Mouse (Mus musculus) thymus, postnatal 0 days (tissue): ENCODE data around the gene Pde2a. TPM values are rescaled to one million over a fixed set of nuclear protein-coding genes. Genes with fewer than 3 reads are reported as not detected.
"Not testable (repeated sequence)": the region's sequence is repeated elsewhere in the genome, so short reads cannot be mapped to it uniquely, and the experiment has no call there.

Source experiments
- DNase-seq: peaks from one replicate; pipeline ENCODE4 v3.0.0-alpha.2; 2015; ENCODE audit warnings: low spot score
- polyA plus RNA-seq: library from polyadenylated mRNA; unstranded; fragments of >200 nt; fragmentation: Nextera tagmentation; extraction: Ambion mirVana; gene quantifications from 2 replicates; pipeline ENCODE4 v1.2.1, GENCODE M21; 2015

Gene Pde2a
- polyA plus RNA-seq, 1 experiment from 2014 or later, result 7.9 TPM

GRCm38 (mm10) chr7:101513655-101514054, 92.2 kb downstream of the Pde2a start:
- no peak for DNase-seq

DNA sequence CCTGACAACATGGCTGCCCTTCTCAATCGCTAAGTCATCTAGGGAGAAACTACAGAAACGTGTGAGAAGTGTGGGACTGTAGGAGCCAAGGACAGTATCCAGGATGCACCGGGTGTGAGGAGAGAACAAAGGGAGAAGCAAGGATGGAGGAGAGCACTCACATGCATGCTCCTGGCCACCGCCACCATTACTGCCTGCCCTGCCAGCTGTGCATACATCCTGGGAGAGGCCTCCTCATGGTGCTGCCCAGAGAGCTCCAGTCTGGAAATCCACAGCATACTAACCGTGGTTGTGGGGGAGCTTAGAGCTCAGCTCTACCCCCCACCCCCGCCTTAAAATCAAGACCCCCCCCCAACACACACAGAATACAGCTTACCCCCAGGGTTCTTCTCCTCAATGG, 93.3 kb downstream of the Pde2a start:
- DNase-seq, result no peak

DNA sequence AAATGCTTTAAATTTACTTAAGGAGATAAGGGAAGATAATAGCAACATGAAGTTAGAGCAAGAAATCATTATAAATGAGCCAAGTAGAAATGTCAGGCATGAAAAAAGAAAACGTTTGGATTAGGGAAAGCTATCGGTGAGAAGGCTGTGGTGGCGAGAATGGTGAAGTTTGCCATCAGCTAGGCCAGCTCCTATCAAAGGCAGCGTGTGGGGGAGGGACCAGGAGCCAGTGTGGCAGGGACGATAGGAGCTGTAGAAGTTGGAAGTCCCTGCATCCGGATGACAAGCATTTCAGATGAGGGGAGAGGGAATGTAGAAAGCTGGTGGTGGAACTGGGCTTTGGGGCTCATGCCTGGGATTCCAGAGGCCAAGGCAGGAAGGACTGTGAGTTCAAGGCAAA, 93.8 kb downstream of the Pde2a start:
- no peak for DNase-seq

DNA sequence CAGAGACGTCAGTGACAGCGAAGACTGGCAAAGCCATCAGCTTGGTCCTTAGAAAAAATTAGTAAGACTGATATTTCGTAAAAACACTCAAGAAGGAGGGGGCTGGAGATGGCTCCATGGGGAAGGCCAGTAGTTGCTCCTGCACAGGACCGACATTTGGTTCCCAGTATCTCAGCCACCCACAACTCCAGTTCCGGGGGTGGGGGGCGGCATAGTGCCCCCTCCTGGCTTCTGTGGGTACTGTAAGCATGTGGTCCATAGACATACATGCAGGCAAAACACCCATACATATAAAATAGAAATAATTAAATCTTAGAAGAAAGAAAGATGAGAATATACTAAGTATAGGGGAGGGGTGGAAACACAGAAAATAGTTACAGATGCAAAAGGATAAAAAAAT, 95.0 kb downstream of the Pde2a start:
- peak; percentile 21 for DNase-seq

DNA sequence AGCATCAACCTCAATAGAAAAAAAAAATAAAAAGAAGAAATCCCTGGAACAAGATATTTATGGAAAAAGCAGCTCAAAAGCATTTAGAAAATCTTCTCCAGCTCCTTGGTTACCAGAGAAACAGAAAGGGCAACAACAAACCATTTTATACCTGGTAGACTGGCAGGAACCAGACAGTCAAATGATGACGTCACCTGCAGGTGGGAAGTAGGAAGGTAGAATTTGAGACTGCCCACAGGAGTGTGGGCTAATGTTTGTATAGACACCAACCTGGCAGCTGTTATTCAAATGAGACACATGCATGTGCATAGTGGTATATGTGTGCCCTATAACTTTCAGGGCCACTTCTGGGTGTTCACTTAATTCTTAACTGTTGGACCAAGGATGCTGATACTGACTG, 100.2 kb downstream of the Pde2a start:
- DNase-seq, result no peak

DNA sequence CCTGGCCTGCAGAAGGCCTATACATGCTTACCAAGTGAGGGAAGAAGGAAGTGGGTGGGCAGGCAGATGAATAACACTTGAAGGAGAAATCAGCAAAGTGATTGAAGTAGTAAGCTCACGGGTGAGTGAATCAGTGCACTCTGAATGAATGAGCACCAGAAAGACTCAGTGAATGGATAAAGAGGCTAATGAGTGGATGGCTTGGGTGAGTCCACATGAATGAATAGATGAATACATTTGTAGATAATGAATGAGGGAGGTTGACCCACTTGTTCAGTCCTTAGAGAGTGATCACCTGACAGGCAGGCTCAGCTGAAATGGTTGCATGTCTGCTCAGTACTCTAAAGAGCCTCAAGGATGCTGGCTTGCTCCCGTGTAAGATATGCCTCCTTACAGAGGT, 101.7 kb downstream of the Pde2a start:
- no peak for DNase-seq

GRCm38 (mm10) chr7:101526484-101526883, 105.0 kb downstream of the Pde2a start:
- no peak for DNase-seq

DNA sequence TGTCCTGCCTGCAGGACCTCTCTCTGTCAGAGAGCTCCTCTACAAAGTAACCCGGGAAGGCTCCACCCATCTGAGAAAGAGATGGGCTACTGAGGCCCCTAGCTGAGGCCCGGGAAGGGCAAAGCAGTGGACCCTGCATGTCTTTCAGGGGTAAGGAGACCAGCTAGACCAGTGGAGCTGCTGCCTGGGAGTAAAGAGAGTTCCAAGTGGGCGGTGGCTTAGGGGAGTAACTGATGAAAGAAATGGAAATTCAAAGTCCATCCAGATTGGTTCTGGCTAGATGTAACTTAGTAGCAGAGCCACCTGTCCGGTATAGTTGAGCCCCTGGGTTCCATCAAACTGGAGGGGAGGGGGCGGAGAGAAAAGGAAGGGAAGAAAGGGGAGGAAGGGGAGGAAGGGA, 112.9 kb downstream of the Pde2a start:
- no peak for DNase-seq

DNA sequence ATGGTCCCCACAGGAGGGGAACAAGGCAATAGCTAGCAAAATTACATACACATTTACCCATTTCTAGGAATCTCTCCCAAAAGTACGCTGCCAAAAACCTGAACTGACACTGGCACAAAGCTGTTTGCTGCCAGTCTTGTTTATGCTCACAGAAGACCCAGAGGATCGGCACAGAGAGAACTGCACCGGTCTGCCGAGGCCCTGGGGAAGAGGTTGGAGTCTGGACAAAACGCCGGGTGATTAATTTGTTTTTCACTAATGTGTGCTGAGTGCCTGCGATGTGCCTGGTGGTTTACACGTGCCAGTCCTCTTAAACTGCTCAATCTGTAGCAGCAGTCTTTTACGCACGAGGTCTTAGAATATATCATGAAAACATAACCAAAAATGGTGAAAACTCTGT, 113.6 kb downstream of the Pde2a start:
- DNase-seq, result no peak

GRCm38 (mm10) chr7:101535517-101535916, 114.0 kb downstream of the Pde2a start:
- no peak for DNase-seq

- DNase-seq, result peak; percentile 13
Measured at GRCm38 (mm10) chr7:101537541-101537940, 116.0 kb downstream of the Pde2a start.

GRCm38 (mm10) chr7:101538141-101538933, 116.8 kb downstream of the Pde2a start:
- DNase-seq, result peak; percentile 58

DNA sequence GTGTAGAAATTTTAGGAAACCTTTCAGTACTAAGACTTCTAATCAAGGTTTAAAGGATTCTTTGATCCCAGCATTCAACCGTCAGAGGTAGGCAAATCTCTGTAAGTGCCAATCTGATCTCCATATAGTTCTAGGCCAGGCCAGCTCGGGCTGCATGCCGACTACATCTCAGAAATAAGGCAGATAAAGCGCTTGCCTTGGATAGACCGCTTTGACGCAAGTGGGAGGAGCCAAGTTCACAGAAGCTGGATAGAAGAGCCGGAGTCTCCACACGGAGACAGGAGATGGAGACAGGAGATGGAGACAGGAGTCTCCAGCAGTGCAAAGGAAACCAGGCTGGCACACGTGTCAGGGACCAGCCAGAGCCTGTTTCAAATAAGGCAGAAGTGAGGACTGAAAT, 118.3 kb downstream of the Pde2a start:
- DNase-seq, result no peak

GRCm38 (mm10) chr7:101540684-101541083, 119.2 kb downstream of the Pde2a start:
- peak; percentile 38 for DNase-seq

DNA sequence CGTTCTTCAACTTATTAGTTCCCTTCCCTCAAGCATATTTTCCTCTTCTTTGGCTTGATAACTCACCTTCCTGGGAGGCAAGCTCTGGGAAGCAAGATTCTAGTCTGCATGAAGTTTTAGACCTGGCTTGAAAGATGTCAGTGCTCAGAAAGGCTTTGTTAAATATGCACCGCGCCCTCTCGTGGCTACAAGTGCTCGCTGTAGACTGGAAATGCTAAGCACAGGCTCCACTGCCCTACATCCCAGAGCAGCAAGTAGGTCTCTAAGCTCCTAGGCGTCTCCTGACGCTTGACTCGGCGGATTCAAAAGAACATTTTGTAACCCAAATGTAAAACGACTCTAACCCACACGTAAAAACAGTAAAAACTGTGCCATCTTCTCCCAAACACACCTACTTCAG, 119.6 kb downstream of the Pde2a start:
- DNase-seq, result peak; percentile 82

DNA sequence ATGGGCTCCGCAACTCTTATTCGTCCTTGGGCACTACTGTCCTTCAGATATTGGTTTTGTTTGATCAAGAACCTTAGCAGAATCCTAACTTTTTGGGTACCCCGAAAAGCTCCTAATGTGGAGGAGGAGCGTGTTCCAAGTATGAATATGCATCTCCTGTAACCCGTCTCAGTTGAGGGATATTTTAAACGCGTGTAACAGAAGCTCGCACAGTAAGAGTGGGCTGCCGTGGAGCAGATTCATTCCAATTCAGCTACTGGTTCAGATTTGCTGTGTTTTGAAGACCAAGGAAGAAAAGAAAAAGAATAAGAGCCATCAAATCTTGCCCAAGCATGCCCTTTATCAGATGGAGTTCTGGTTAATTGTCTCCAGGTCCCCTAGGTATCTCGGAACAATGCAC, 120.2 kb downstream of the Pde2a start:
- DNase-seq, result no peak

GRCm38 (mm10) chr7:101547651-101548050, 126.2 kb downstream of the Pde2a start:
- DNase-seq, result no peak

- DNase-seq, result no peak
Measured at GRCm38 (mm10) chr7:101549266-101549665, 127.8 kb downstream of the Pde2a start.

- peak; percentile 53 for DNase-seq
Measured at GRCm38 (mm10) chr7:101550686-101551485, 129.4 kb downstream of the Pde2a start.

GRCm38 (mm10) chr7:101551530-101551929, 130.0 kb downstream of the Pde2a start:
- no peak for DNase-seq

- peak; percentile 44 for DNase-seq
Measured at GRCm38 (mm10) chr7:101555473-101555872, 134.0 kb downstream of the Pde2a start.

DNA sequence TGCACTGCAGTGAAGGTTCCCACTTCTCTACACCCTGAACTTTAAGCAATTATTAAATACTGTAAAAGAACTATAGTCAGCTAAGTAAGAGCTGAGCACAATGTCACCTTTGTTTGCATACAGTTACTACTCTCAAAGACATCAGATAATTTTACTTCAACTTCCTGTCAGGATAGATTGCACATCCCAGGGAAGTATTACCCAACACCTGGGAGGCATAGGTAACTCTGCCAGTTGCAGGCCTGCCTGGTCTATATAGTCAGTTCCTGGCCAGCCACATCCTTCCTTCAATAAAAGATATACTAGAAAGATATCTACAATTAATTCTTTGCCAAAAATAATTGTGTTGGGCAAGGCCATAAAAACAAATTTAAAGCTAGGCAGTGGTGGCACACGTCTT, 135.9 kb downstream of the Pde2a start:
- DNase-seq, result no peak

- not testable (repeated sequence) for DNase-seq
Measured at GRCm38 (mm10) chr7:101559393-101559792, 137.9 kb downstream of the Pde2a start.
